Mouse (Mus musculus) Patski (cell line): ENCODE measurements around the gene Gm47995. TPM values are rescaled to one million over a fixed set of nuclear protein-coding genes. Genes with fewer than 3 reads are reported as not detected.
"Not testable (repeated sequence)": the region's sequence is repeated elsewhere in the genome, so short reads cannot be mapped to it uniquely, and the experiment has no call there.

Source experiments
- ATAC-seq: fragments of 100-300 bp; one replicate; pipeline ENCODE4 v1.8.0; 2021
- CTCF ChIA-PET: fragments of 350-600 bp; sonication (Branson Sonifier 250); formaldehyde crosslinking; loops from one replicate; lab custom pipeline; 2022; ENCODE audit warnings: inconsistent platforms; lab: Charles Lee
- POLR2A ChIA-PET: fragments of 350-600 bp; sonication (Branson Sonifier 250); formaldehyde crosslinking; loops from one replicate; lab custom pipeline; 2022; ENCODE audit warnings: antibody characterized with exemption, inconsistent platforms; lab: Charles Lee
- DNase-seq: peaks from one replicate; pipeline ENCODE4 v3.0.0-alpha.2; 2011; ENCODE audit warnings: low read depth, low spot score
- H3K27me3 ChIP-seq: fragments of 371-371 bp; one replicate; pipeline ENCODE4 v1.5.1; 2021
- CTCF ChIP-seq: fragments of 100-300 bp; IDR thresholded peaks from one replicate; pipeline ENCODE4 v1.5.1; 2021
- in situ Hi-C: fragments of 300-500 bp; cut with MboI; formaldehyde crosslinking; loops from 3 replicates; pipeline ENCODE4 v1.11.1; 2018; ENCODE audit warnings: low pct_unique_long_range_greater_than_20kb, mixed read lengths
- polyA plus RNA-seq: library from polyadenylated mRNA; unstranded; gene quantifications from one replicate; pipeline ENCODE4 v1.2.3, GENCODE M21; 2021

Gene Gm47995
- polyA plus RNA-seq = not detected

DNA sequence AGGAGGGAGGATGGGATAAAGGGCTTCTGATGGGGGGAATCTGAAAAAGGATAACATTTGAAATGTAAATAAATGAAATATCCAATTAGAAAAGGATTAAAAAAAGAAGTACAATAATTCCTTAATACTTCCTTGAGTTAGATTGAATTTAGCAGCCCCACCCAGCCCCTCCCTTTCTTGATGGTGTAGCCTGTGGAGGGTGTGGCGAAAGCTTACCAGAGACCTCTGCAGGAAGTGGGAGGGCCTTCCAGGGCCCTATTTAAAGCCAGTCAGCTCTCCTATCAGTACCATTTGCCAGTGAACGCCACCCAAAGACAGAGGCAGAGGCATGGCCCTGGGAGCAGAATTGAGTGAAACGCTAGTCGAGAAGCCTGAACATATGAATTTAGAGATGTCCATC, at the start of gene Gm47995:
Gene Gm47995, plus strand, starts transcription at position 329 of the 400 bp plus-strand sequence.
- ATAC-seq, H3K27me3 ChIP-seq, in situ Hi-C loops, DNase-seq, POLR2A ChIA-PET, CTCF ChIA-PET: not testable (repeated sequence)

DNA sequence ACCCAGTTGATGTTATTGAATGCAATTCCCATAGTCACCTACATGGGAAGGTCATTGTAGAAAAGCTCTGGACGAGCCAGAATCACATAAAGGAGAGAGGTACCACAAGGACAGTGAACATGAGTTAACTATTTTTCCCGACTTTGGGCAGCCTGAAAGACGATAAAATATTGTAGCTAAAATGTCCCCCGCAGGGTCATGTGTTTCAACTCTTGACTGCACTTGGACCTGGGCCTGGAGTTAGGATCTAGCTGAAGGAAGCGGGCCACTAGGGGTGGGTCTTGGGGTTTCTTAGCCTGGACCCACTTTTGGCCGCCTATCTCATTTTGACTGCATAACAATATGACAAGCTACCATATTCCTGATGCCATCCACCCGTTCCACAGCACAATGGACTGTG, 48.0 kb upstream of the Gm47995 start:
- in situ Hi-C loops = no loop called here
- CTCF ChIA-PET = interaction anchor here (0.8 to 1.5 kb wide), 2 partner anchors 14 to 19 kb away, joined by 3 to 5 read pairs; no protein-coding TSS in a partner anchor
- POLR2A ChIA-PET = no interaction called here
- ATAC-seq = no peak
- no peaks in the 10 kb centered on the region for H3K27me3 ChIP-seq
- DNase-seq = no peak
- no peak for TF ChIP-seq CTCF

DNA sequence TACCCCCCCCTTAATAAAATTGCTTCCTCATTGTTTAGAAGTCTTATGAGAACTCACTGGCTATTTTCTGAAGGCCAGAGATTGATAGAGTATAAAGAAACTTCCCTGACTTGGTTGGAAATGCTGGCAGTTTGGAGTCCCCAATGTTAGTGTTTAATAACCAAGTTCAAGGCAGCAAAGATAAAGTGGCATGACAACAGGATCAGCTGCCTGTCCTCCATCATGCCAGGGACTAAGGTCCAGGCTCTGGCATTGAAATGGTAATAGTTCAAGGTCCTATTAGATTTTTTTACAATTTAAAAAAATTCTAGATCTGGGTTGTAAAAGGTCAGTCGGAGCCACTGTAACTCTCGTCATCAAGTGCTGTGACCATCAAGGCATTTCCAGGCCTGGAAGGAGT, 47.2 kb upstream of the Gm47995 start:
- TF ChIP-seq CTCF = no peak
- in situ Hi-C loops = no loop called here
- H3K27me3 ChIP-seq = no peaks in the 10 kb centered on the region
- POLR2A ChIA-PET = no interaction called here
- DNase-seq (no peak), ATAC-seq (no peak)
- CTCF ChIA-PET = no interaction called here

DNA sequence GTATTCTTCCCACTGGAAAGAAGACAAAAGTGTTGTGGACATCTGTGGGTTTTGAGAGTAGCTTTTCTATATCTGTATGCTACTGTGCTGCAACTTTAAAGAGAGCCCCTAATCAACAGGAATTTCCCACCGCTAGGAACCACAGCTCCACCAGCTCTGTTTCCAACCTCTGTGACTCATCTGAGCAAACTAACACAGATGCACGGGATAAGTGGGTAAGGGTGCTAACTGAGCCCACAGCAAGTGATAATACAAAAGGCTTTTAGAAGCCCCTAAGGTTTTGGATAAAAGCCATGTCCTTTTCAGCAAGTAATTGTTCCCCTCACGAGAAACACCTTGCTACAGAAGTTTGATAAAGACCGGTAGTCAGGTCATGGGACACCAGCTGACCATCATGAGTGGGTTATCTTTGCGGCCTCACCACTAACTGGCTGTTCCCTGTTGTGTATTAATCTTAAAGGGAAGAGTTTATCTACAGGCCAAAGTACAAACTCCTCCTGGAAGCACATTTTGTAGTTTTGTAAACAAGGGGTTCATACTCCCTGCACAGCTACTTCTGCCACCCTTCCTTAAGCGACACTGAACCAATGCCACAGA, 45.1 kb upstream of the Gm47995 start:
- ChIA-PET CTCF (interaction anchor here (1.6 kb wide), 1 partner anchor 14 kb away, joined by 5 read pairs; no protein-coding TSS in a partner anchor), POLR2A (no interaction called here)
- in situ Hi-C loops = no loop called here
- TF ChIP-seq CTCF = no peak
- H3K27me3 ChIP-seq = no peaks in the 10 kb centered on the region
- DNase-seq (no peak), ATAC-seq (no peak)

DNA sequence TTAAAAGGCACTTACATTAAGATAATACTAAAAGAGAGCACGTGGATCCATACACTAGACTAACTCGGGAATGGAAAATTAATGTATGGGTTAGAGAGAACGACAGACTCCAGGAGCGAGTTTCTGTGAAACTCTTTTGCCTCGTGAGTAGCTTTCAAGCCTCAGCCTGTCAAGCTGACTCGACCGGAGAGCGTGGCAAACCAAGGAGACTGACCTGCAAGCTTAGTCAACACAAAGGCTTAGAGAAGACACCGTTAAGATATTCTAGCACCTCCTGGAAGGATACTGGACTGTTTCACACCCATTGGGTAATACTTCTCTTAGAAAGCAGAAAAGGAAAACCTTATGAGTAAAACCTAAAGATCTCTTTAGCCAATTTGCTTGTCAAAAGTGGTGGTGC, 44.1 kb upstream of the Gm47995 start:
- in situ Hi-C loops, ATAC-seq, DNase-seq, H3K27me3 ChIP-seq, POLR2A ChIA-PET: not testable (repeated sequence)
- CTCF ChIA-PET = interaction anchor here (1.2 to 1.5 kb wide), 2 partner anchors 9 to 25 kb away, joined by 3 read pairs; no protein-coding TSS in a partner anchor

DNA sequence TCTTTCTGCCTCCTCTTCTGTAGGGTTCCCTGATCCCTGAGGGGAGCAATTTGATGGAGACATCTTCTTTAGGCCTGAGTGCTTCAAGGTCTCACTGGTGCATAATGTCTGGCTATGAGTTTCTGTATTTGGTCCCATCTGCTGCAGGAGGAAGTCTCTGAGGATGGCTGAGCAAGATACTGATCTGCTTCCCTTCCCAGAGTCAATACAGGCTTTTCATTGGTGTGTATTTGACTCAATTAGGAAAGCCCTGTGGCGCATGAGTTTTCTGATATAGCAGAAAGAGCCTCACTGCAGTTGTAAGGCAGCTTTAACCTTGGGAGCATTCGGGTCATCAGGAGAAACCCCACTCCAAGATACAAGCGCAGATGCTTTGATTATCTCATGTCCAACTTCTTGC, 42.1 kb upstream of the Gm47995 start:
- H3K27me3 ChIP-seq = no peaks in the 10 kb centered on the region
- CTCF ChIA-PET = interaction anchor here (1.0 to 1.3 kb wide), 2 partner anchors 64 to 78 kb away, joined by 3 to 4 read pairs; no protein-coding TSS in a partner anchor
- in situ Hi-C loops = loop anchor here (5.0 kb wide), 1 partner anchor 186 kb away; the partner anchor contains the start of gene Ivns1abp
- ATAC-seq (no peak), DNase-seq (no peak)
- POLR2A ChIA-PET = interaction anchor here (1.0 kb wide), 1 partner anchor 187 kb away, joined by 8 read pairs; no protein-coding TSS in a partner anchor
- TF ChIP-seq CTCF = no peak

DNA sequence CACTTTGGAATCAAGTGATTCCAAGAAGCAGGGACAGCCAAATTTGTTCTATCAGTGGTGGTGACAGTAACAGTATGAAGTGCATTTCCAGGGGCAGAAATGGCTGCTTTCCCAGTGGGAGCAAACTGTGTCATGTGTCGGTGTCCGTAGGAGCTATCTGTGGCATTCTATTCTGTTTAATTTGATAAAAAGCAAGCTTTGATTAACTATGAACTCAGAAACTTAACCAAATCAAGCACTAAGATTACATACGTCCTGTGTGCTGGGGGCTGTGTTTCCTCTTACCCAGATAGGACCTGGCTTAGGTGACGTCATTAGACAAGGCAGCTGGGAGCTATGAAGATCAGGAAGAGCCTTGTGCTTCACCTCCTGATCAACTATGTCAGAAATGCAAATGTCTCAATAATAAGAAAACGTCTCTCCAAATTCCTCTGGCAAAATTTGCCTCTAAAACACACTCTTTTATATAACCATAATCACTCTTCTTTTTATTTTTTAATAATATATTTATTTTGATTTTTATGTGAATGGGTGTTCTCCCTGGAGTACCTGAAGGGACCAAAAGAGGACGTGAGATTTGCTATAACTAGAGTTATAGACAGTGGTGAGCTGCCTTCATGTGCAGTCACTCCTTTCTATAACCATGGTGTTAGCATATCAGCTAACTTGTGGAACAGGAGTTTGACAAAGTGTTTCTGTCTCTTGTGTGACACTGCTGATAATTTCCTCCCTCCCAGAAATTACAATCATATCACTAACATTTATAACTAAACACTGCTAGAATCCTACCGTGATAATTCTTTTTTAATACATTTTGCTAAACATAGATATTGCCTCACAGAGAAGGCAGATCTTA, 41.2 kb upstream of the Gm47995 start:
- no peak for ATAC-seq
- in situ Hi-C loops = loop anchor here (5.0 kb wide), 1 partner anchor 185 kb away; the partner anchor contains the start of gene Ivns1abp
- no peaks in the 10 kb centered on the region for H3K27me3 ChIP-seq
- CTCF ChIA-PET = interaction anchor here (1.0 to 2.0 kb wide), 8 partner anchors 9 to 95 kb away, joined by 3 to 8 read pairs (median 3); no protein-coding TSS in a partner anchor
- DNase-seq = no peak
- POLR2A ChIA-PET = interaction anchor here (0.6 to 2.0 kb wide), 3 partner anchors 185 to 188 kb away, joined by 3 to 8 read pairs (median 7); partner anchors contain the start of gene Ivns1abp
- no peak for TF ChIP-seq CTCF

DNA sequence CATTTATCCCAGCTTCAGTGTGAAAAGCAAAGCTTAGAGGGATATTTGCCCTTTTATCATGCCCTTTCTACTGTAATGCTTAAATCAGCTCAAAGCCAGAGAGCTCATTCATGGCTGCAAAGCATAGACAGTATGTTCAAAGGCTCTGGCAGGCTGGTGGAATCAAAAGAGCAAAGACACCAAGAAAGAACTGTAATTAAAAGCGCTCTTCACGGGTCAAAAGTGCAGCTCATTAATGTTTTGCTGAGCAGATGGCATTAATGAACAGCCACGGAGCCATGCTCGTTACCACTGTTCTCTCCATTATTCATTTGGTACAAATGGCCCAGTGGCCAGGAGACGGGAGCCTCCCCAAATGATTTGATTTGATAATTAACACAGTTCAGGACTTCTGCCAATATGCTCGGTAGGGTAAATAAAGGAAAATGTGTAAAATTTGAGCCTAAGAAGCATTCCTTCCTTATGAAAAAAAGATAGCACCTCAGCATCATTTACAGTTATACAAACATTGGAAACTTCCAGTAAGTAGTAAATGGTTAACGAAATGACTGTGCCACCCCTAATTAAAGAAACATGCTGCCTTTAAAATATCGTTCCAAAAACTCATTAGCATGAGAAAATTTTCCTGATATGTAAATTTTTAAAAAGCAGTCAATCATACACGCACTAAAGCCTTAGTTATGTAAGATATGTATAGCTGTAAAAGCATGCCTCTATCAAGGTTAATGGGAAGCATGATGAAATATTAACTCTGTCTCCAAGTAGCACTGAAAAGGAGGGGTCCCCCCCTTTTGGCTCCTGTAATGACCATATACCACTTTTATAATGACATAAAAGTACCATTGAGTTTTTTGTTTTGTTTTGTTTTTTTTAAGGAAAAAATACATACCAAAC, 40.0 kb upstream of the Gm47995 start:
- ATAC-seq (no peak), DNase-seq (peak; percentile 54)
- CTCF ChIA-PET = interaction anchor here (0.9 to 2.0 kb wide), 8 partner anchors 8 to 96 kb away, joined by 3 to 8 read pairs (median 4); no protein-coding TSS in a partner anchor
- TF ChIP-seq CTCF = no peak
- H3K27me3 ChIP-seq = no peaks in the 10 kb centered on the region
- POLR2A ChIA-PET = interaction anchor here (0.6 to 2.0 kb wide), 2 partner anchors 19 to 186 kb away, joined by 3 to 7 read pairs; partner anchors contain the start of gene Ivns1abp
- in situ Hi-C loops = loop anchor here (5.0 kb wide), 1 partner anchor 184 kb away; the partner anchor contains the start of gene Ivns1abp

DNA sequence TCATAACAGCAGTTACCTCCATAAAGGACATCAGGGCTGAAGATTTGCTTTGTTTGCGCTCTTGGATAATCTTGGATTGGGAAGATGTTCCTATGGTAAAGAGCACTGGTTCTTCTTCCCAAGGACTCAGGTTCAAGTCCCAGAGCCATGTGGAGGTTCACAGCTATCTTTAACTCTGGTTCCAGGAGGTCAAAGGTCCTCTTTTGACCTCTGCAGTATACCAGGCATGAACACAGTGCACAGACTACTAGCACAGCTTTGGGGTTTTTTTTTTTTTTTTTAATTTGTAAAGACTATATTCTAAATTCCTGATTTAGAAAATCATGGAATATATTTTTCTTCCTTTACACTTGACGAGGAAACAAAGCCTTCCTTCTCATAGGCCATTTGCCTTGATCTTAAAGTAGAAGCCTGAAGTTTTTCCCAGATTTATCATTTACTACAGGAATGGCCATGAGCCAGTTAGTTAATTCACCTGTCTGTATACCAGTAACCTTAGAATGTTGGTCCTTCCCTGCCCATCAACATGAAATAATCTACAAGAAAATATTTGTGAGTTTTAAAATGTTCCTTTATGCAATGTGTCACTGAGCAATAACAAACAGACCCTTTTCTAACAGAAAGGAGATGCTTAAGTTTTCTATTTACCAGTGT, 39.3 kb upstream of the Gm47995 start:
- ChIA-PET CTCF (interaction anchor here (2.0 kb wide), 1 partner anchor 9 kb away, joined by 8 read pairs; no protein-coding TSS in a partner anchor), POLR2A (interaction anchor here (2.0 kb wide), 1 partner anchor 186 kb away, joined by 7 read pairs; the partner anchor contains the start of gene Ivns1abp)
- H3K27me3 ChIP-seq = no peaks in the 10 kb centered on the region
- ATAC-seq (no peak), DNase-seq (no peak)
- in situ Hi-C loops = loop anchor here (5.0 kb wide), 1 partner anchor 183 kb away; the partner anchor contains the start of gene Ivns1abp
- no peak for TF ChIP-seq CTCF
